Mouse (Mus musculus) limb, embryonic 15.5 days (tissue): Measurements from ENCODE around the gene Fkbp9. TPM values are rescaled to one million over a fixed set of nuclear protein-coding genes. Genes with fewer than 3 reads are reported as not detected.
A peak's percentile ranks its signal among the peaks of the same experiment; 100 is the strongest.

Experiments
- ATAC-seq: fragments of 200-750 bp; cut with Nextera tagmentation; 2 replicates; pipeline ENCODE4 v1.8.0; 2017; ENCODE audit warnings: low read depth, moderate TSS enrichment; ENCODE audit not compliant: insufficient number of reproducible peaks, low FRiP score, low TSS enrichment
- H3K27ac ChIP-seq: fragments of 300-500 bp; sonication (generic); 2 replicates; pipeline ENCODE4 v1.5.1; 2015; ENCODE audit warnings: moderate library complexity, mild to moderate bottlenecking, inconsistent platforms
- H3K27me3 ChIP-seq: fragments of 300-500 bp; sonication (generic); 2 replicates; pipeline ENCODE4 v1.6.1; 2015; ENCODE audit warnings: inconsistent platforms
- H3K36me3 ChIP-seq: fragments of 300-500 bp; sonication (generic); 2 replicates; pipeline ENCODE4 v1.6.1; 2015; ENCODE audit warnings: inconsistent platforms
- H3K4me1 ChIP-seq: fragments of 300-500 bp; sonication (generic); 2 replicates; pipeline ENCODE4 v1.6.1; 2015; ENCODE audit warnings: inconsistent platforms
- H3K4me2 ChIP-seq: fragments of 300-500 bp; sonication (generic); 2 replicates; pipeline ENCODE4 v1.6.1; 2015; ENCODE audit warnings: mild to moderate bottlenecking, inconsistent platforms
- H3K4me3 ChIP-seq: fragments of 300-500 bp; sonication (generic); 2 replicates; pipeline ENCODE4 v1.5.1; 2015; ENCODE audit warnings: mild to moderate bottlenecking, inconsistent platforms
- H3K9ac ChIP-seq: fragments of 300-500 bp; sonication (generic); 2 replicates; pipeline ENCODE4 v1.6.1; 2015; ENCODE audit warnings: inconsistent platforms
- H3K9me3 ChIP-seq: fragments of 300-500 bp; sonication (generic); 2 replicates; pipeline ENCODE4 v1.6.1; 2016; ENCODE audit warnings: inconsistent platforms
- WGBS: fragments of 180-500 bp; shearing (Covaris S2); methylation state at CpG from one replicate; pipeline ENCODE4 v1.1.7; 2015; 5-methylcytosine and 5-hydroxymethylcytosine counted together
- polyA plus RNA-seq: library from polyadenylated mRNA; unstranded; fragments of >200 nt; fragmentation: Nextera tagmentation; extraction: Ambion mirVana; gene quantifications from 2 replicates; pipeline ENCODE4 v1.2.1, GENCODE M21; 2015

Fkbp9 gene
- polyA plus RNA-seq, 1 experiment from 2014 or later, result 234 TPM

DNA sequence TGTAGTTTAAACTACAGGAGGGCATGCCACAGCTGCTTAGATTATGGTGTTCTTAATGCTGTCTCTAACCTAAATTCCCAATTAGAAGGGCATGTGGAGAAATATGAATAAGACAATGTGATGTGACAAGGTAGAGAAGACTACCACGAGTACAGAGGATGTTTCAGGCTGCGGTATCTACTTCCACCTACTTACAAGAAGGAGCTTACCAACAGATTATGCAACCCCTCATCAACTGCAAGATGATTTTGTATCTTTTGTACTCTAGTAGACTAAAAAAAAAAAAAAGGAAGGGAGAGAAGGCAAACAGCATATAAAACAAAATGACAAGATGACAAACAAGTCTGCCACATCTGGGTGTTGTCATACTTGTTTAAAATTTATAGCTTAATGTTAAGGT, 76.5 kb downstream of the Fkbp9 start:
- H3K9ac ChIP-seq, result no peak overlapping the region
- no peaks in the 10 kb centered on the region for H3K36me3 ChIP-seq
- no peak for ATAC-seq
- no peaks in the 10 kb centered on the region for H3K9me3 ChIP-seq
- peaks cover 11% of the 10 kb centered on the region for H3K4me1 ChIP-seq
- H3K27me3 ChIP-seq, result no peaks in the 10 kb centered on the region
- H3K27ac ChIP-seq, result no peak overlapping the region
- H3K4me3 ChIP-seq, result no peak overlapping the region
- H3K4me2 ChIP-seq, result no peak overlapping the region
- 89% methylated on average over 2 of the region's 2 CpGs for WGBS

DNA sequence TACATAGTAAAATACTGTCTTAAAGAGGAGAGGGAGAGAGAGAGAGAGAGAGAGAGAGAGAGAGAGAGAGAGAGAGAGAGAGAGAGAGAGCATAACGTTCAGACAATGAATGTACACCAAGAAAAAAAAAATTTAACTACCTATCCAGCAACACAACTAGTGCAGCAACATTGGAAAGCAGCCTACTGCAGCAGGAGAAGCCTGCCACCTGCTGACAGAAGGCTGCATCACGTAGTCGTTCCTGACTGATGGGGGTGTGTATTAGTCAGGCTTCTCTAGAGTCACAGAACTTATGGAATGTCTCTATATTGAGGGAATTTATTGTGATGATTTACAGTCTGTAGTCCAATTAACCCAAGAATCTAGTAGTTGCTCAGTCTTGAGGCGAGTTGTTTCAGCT, 77.1 kb downstream of the Fkbp9 start:
- no peak overlapping the region for H3K9ac ChIP-seq
- no peaks in the 10 kb centered on the region for H3K27me3 ChIP-seq
- ATAC-seq, result no peak
- H3K4me1 ChIP-seq, result peaks cover 8% of the 10 kb centered on the region
- no peak overlapping the region for H3K27ac ChIP-seq
- H3K36me3 ChIP-seq, result no peaks in the 10 kb centered on the region
- 16% methylated on average over 4 of the region's 4 CpGs for WGBS
- H3K4me3 ChIP-seq, result no peak overlapping the region
- no peaks in the 10 kb centered on the region for H3K9me3 ChIP-seq
- no peak overlapping the region for H3K4me2 ChIP-seq

DNA sequence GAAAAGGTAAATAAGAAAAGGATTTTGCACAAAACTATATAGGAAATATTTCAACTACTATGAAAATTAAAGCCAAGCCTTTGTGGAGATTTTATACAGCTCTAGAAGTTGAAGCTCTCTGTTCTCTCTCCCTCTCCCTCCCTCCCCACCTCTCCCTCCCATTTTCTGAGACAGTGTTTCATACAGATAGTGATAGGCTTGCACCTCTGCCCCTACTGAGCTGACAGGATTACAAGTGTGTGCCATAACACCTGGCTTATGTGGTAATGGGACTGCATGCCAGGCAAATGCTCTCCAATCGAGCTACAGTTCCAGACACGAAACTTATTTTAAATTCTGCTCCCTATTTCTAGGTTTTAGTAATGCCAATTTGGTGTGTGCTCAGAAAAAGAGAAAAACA, 79.1 kb downstream of the Fkbp9 start:
- no peak for ATAC-seq

DNA sequence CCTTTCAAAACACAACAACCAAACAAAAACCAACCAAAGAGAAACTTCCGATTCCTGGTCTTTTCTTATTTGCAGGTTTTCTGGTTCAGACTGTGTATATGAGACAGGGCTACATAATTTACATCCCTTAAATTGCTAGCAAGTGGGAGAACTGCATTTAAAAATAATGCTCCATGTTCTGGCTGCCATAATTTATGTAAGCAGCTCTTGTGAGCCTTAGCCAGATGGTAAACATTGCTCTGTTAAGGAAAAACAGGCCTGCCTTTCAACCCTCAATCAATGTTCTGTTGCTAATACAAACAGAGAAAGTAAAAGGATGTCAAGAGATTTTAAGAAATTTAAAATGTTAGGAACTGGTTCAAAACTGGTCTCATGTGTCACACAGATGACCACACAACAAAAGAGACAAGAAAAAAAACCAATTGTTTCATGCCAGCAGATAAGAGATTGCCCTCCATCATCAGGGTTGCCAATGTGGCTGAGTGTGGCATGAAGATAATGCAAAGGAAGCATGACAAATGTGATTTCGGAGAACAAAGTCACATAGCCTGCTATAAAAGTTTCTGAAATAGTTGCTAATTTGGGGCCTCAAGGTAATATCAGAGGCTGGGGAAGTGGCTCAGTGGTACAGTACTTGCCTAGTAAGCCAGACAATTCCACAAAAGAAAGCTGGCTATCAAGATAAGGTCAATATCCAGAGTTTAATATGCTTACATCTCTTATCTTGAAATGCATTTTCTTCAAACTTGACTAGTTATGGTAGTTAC, 81.4 kb downstream of the Fkbp9 start:
- H3K36me3 ChIP-seq, result no peaks in the 10 kb centered on the region
- no peak for ATAC-seq
- H3K9me3 ChIP-seq, result no peaks in the 10 kb centered on the region
- WGBS, result 69% methylated on average over 2 of the region's 2 CpGs
- H3K4me3 ChIP-seq, result no peak overlapping the region
- no peaks in the 10 kb centered on the region for H3K27me3 ChIP-seq
- H3K9ac ChIP-seq, result no peak overlapping the region
- no peak overlapping the region for H3K4me2 ChIP-seq
- no peak overlapping the region for H3K27ac ChIP-seq
- no peaks in the 10 kb centered on the region for H3K4me1 ChIP-seq

More for the DNA sequence above, 79.1 kb downstream of the Fkbp9 start:
- H3K4me2 ChIP-seq, result no peak overlapping the region
- no peak overlapping the region for H3K9ac ChIP-seq
- no peaks in the 10 kb centered on the region for H3K36me3 ChIP-seq
- no peak overlapping the region for H3K4me3 ChIP-seq
- H3K27me3 ChIP-seq, result no peaks in the 10 kb centered on the region
- 79% methylated on average over 2 of the region's 2 CpGs for WGBS
- no peaks in the 10 kb centered on the region for H3K4me1 ChIP-seq
- no peak overlapping the region for H3K27ac ChIP-seq
- H3K9me3 ChIP-seq, result no peaks in the 10 kb centered on the region

DNA sequence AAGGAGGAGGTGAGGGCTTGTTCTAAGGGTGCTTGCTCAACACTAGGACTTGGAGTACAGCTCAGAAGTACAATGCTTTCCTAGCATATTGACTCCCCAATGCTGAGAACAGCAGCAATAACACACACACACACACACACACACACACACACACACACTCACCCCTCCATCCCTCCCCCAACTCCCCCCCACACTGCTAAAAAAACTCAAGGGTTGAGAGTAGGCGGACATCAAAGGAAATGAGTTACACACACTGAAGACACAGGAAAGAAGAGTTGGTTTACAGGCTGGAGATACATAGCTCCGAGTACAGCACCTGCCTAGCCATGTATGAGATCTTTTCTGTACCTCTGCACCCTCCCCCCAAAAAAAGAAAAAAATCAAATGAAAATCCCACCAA, 84.4 kb downstream of the Fkbp9 start:
- Histone ChIP-seq H3K27ac (no peak overlapping the region), H3K9ac (no peak overlapping the region), H3K9me3 (no peaks in the 10 kb centered on the region), H3K4me2 (no peak overlapping the region), H3K27me3 (no peaks in the 10 kb centered on the region), H3K4me3 (no peak overlapping the region), H3K4me1 (no peaks in the 10 kb centered on the region), H3K36me3 (no peaks in the 10 kb centered on the region)
- 70% methylated on average over 2 of the region's 2 CpGs for WGBS
- no peak for ATAC-seq

DNA sequence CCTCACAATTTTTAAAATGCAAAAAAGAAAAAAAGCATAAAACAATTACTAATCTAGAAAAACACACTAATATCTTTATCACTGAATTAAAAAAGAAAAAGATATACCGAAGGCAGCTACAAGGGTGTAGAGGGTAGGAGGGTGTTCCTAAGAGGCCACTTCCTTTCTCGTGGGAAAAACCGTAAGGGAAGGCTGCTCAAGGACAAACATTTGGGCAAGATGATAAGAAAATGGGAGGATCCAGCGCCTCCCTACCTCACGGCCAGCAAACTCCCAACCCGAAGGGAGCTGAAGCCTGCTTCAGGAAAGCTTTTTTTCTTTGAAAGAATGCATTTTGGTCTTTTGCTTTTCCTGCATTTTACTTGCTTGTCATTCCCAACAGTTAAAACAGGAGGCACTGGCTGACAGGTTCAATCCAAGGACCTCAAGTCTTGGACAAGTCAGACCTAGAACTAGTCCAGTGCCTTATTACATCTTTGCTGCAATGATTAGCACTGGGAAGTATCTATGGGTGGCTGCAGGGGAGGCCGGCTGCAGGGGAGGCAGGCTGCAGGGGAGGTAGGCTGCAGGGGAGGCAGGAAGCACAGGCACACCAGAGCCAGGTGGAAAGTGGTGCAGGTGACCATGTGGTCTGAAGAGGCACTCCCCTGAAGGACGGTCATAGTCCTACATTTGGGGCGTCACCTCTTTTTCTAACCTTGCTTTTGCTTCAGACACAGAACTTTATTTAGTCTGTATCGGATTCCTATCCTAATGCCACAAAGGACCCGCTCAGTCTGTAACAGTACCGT, 85.9 kb downstream of the Fkbp9 start:
- ATAC-seq, result no peak
- H3K9me3 ChIP-seq, result no peaks in the 10 kb centered on the region
- no peak overlapping the region for H3K4me2 ChIP-seq
- H3K27me3 ChIP-seq, result no peaks in the 10 kb centered on the region
- no peaks in the 10 kb centered on the region for H3K36me3 ChIP-seq
- H3K27ac ChIP-seq, result no peak overlapping the region
- H3K4me3 ChIP-seq, result no peak overlapping the region
- no peak overlapping the region for H3K9ac ChIP-seq
- H3K4me1 ChIP-seq, result no peaks in the 10 kb centered on the region
- 74% methylated on average over 12 of the region's 12 CpGs for WGBS

DNA sequence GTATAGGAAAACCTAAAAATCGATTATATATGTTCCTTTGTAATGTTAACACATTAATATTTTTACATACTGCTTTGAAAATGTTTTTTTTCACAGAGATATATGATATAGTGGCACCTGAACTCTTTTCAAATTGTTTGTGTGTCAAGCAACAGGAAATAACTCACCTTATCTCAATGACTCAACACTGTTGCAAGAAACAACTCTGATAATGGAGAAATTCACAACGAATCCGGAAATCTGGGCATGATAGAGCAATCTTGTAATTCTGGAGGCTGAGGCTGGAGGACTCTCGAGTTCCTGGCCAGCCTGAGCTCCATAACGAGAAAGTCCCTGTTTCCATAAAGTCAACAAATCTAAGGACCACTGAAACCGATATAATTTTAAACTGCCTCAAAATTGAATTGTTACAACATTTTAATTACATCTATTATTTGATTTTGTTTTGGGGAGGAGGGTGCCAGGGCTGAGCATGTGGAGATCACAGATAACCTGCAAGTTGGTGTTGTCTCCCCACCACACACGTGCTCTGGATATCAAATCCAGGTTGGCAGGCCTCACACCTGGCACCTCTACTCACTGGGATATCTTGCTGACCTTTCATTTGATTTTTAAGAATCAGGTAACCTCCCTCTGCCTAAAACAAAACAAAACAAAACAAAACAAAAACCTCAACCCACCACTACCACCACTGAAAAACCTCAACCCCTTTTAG, 87.6 kb downstream of the Fkbp9 start:
- Histone ChIP-seq H3K4me2 (no peak overlapping the region), H3K27me3 (no peaks in the 10 kb centered on the region), H3K36me3 (no peaks in the 10 kb centered on the region), H3K9ac (no peak overlapping the region), H3K27ac (no peak overlapping the region), H3K4me1 (0 out of 2 replicates have a peak, but pooled peaks cover 2% of the 10 kb centered on the region), H3K4me3 (no peak overlapping the region), H3K9me3 (no peaks in the 10 kb centered on the region)
- 85% methylated on average over 7 of the region's 7 CpGs for WGBS
- ATAC-seq, result no peak

DNA sequence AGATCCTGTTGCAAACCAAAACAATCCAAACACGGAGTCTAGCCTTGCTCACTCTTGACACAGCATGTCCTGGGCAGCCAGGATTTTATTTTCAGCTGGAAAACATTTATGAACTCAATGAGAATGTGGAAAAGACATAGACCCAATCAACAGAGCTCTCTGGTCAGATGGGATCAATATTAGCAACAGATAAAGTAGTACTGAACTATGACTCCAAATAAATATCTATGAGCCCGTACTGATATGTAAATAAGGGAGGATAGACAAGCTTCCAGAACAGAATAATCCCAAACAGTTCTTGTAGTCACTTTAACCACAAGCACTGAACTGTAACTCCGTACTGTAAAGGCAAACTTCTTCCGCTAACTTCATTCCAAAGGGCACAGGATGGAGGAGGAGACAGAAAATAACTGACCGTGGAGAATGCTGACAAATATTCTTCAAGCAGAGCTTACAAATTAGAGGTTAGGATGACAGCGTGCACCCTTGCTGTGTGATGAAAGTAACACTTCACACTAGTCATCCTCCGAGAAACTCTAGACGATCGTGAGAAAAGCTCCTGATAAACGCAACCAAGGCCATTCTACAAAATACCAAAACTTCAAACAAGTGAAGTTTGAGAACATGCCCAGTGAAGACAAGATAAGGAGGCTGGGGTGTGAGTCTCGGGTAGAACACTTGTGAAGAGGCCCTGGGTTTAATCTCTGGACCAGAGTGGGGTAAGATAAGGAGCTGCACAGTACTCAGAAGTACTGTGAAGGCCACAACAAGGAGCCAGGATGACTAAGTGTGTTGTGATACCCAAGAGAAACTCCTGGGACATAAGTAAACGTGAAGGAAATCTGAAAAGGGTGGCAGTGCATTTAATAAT, 88.6 kb downstream of the Fkbp9 start:
- H3K36me3 ChIP-seq, result no peaks in the 10 kb centered on the region
- no peaks in the 10 kb centered on the region for H3K27me3 ChIP-seq
- H3K27ac ChIP-seq, result no peak overlapping the region
- ATAC-seq, result no peak
- no peak overlapping the region for H3K4me3 ChIP-seq
- no peak overlapping the region for H3K9ac ChIP-seq
- WGBS, result 74% methylated on average over 12 of the region's 12 CpGs
- H3K4me1 ChIP-seq, result 0 out of 2 replicates have a peak, but pooled peaks cover 4% of the 10 kb centered on the region
- no peaks in the 10 kb centered on the region for H3K9me3 ChIP-seq
- H3K4me2 ChIP-seq, result no peak overlapping the region

DNA sequence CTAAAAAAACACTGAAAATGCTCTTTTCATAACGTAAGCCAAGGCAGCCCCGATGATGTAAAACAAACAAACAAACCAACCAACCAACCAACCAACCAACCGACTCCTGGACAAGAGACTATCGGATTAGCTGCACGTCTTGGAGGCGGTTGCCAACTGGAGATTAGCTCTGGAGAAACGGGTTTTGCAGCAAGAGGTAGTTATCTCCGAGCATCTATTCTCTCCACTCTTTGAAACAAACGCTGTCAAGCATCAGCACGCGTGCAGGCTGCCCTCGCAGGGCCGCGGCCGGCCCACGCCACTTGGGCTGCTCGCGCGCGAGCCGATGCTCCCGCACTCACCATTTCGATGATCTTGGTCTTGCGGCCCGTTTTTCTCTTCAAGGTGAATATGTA, 91.5 kb downstream of the Fkbp9 start:
- Histone ChIP-seq H3K36me3 (no peaks in the 10 kb centered on the region), H3K27ac (peak overlapping the region; percentile 95), H3K27me3 (no peaks in the 10 kb centered on the region), H3K9me3 (no peaks in the 10 kb centered on the region), H3K4me3 (peak overlapping the region; percentile 72), H3K4me2 (peak overlapping the region; percentile 60), H3K4me1 (0 out of 2 replicates have a peak, but pooled peaks cover 4% of the 10 kb centered on the region), H3K9ac (peak overlapping the region; percentile 71)
- ATAC-seq, result no peak
- under 1% methylated on average over 25 of the region's 25 CpGs for WGBS

DNA sequence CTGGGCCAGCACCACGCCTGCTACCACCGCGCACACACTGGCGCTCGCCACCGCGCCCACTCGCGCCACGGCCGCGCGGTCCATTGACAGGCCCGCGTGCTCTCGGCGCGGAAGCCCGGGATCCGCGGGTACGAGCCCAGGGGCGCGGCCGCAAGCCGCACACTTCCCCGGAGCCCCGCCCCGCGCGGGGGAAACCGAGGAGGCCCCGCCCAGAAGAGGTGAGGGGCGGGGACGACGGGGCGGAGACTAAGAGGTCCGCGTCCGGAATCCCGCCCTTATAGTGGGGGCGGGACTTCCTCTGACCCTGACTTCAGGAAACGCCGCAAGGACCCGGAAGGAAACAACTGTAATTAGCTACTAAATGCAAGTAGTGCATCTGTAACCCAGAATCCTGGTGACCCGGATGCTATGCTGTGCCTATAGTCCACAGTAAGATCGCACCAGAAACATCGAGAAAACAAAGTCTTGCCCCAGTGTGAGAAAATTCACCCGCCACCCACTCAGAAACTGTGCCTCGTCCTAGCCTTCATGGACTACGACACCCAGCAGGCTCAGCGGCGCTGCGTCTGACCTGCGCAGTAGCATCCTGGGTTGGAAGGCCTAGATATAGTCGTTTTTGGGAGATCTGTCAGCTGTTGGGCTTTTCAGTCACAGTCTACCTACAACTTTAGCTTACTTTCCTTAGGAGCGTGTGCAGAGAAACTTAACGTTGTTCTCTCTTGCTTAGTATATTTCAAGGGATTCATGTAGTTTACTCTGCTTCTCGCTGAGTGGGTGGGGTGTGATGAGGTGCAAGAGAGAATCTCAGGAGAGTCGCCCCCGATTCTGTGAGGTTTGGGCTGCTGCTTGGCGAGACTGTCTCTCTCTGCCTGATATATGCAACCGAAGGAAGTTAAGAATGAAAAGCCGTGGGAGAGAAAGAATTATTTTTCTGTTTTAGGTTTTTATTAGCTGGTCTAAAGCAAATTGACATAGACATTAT, 92.2 kb downstream of the Fkbp9 start, which contains the start of the genes Nt5c3 and Vmn1r4:
Nt5c3 (minus strand) TSS at position 207 of the 982 bp plus-strand sequence.
Vmn1r4 (plus strand) TSS at position 290 of the 982 bp plus-strand sequence.
- Histone ChIP-seq H3K4me2 (peak within 1 kb of the TSS; percentile 60), H3K9me3 (no peaks in the 10 kb centered on the region), H3K27me3 (no peaks in the 10 kb centered on the region), H3K9ac (peak within 1 kb of the TSS; percentile 71), H3K4me3 (peak within 1 kb of the TSS; percentile 72), H3K27ac (peak within 1 kb of the TSS; percentile 95), H3K36me3 (no peaks in the 10 kb centered on the region), H3K4me1 (0 out of 2 replicates have a peak, but pooled peaks cover 4% of the 10 kb centered on the region)
- peak; percentile 98 for ATAC-seq
- 3% methylated on average over 64 of the region's 64 CpGs for WGBS
